Mouse (Mus musculus): ENCODE results near the gene Gm10959.
A peak's percentile ranks its signal among the peaks of the same experiment; 100 is the strongest.
"Not testable (repeated sequence)": the region's sequence is repeated elsewhere in the genome, so short reads cannot be mapped to it uniquely, and the experiment has no call there.

The Gm10959 gene

GRCm38 (mm10) chr3:122919260-122919659 lies at the start of gene Gm10959:
TSS of gene Gm10959 (minus strand) at chr3:122919360.
- DNase-seq (ENCODE audit: inconsistent ontology term) = no peak

- DNase-seq (ENCODE audit: inconsistent ontology term) = no peak
Observed at GRCm38 (mm10) chr3:122968391-122968790, 49.2 kb upstream of the Gm10959 start.

- DNase-seq (ENCODE audit: inconsistent ontology term) = no peak
Observed at GRCm38 (mm10) chr3:122964301-122964700, 45.1 kb upstream of the Gm10959 start.

GRCm38 (mm10) chr3:122950129-122950528 lies 31.0 kb upstream of the Gm10959 start:
- no peak for DNase-seq (ENCODE audit: inconsistent ontology term)

- peak; percentile 27 for DNase-seq (ENCODE audit: inconsistent ontology term)
Observed at GRCm38 (mm10) chr3:122943387-122943890, 24.3 kb upstream of the Gm10959 start.

- peak; percentile 52 for DNase-seq (ENCODE audit: inconsistent ontology term)
Observed at GRCm38 (mm10) chr3:122939215-122939614, 20.1 kb upstream of the Gm10959 start.

- DNase-seq (ENCODE audit: inconsistent ontology term) = not testable (repeated sequence)
Observed at GRCm38 (mm10) chr3:122937176-122937575, 18.0 kb upstream of the Gm10959 start.

- no peak for DNase-seq (ENCODE audit: inconsistent ontology term)
Observed at GRCm38 (mm10) chr3:122932466-122932865, 13.3 kb upstream of the Gm10959 start.

GRCm38 (mm10) chr3:122929723-122930122 lies 10.6 kb upstream of the Gm10959 start:
- DNase-seq (ENCODE audit: inconsistent ontology term) = no peak

GRCm38 (mm10) chr3:122924009-122924914 lies 5.1 kb upstream of the Gm10959 start, which contains the start of gene 1810037I17Rik:
TSS of gene 1810037I17Rik (plus strand) at chr3:122924203.
- DNase-seq (ENCODE audit: inconsistent ontology term) = peak; percentile 97

GRCm38 (mm10) chr3:122923147-122923546 lies 4.0 kb upstream of the Gm10959 start:
- no peak for DNase-seq (ENCODE audit: inconsistent ontology term)

GRCm38 (mm10) chr3:122921676-122922527 lies 2.7 kb upstream of the Gm10959 start:
- peak; percentile 61 for DNase-seq (ENCODE audit: inconsistent ontology term)

- no peak for DNase-seq (ENCODE audit: inconsistent ontology term)
Observed at GRCm38 (mm10) chr3:122920572-122921435, 1.6 kb upstream of the Gm10959 start.

- DNase-seq (ENCODE audit: inconsistent ontology term) = no peak
Observed at GRCm38 (mm10) chr3:122918672-122919071, 488 bp downstream of the Gm10959 start.

GRCm38 (mm10) chr3:122916191-122916680 lies 2.9 kb downstream of the Gm10959 start:
- DNase-seq (ENCODE audit: inconsistent ontology term) = no peak

GRCm38 (mm10) chr3:122915493-122915892 lies 3.7 kb downstream of the Gm10959 start:
- DNase-seq (ENCODE audit: inconsistent ontology term) = no peak

GRCm38 (mm10) chr3:122907841-122908240 lies 11.3 kb downstream of the Gm10959 start:
- no peak for DNase-seq (ENCODE audit: inconsistent ontology term)

GRCm38 (mm10) chr3:122903746-122904433 lies 15.3 kb downstream of the Gm10959 start:
- DNase-seq (ENCODE audit: inconsistent ontology term) = peak; percentile 38

- no peak for DNase-seq (ENCODE audit: inconsistent ontology term)
Observed at GRCm38 (mm10) chr3:122898254-122898653, 20.9 kb downstream of the Gm10959 start.

- DNase-seq (ENCODE audit: inconsistent ontology term) = no peak
Observed at GRCm38 (mm10) chr3:122895189-122895731, 23.9 kb downstream of the Gm10959 start.

Data from Muller cell, postnatal 12 days (primary cell).